Mouse (Mus musculus) forebrain, embryonic 13.5 days (tissue): Measurements from ENCODE around the gene Gm21258. TPM values are rescaled to one million over a fixed set of nuclear protein-coding genes. Genes with fewer than 3 reads are reported as not detected.
"Not testable (repeated sequence)": the region's sequence is repeated elsewhere in the genome, so short reads cannot be mapped to it uniquely, and the experiment has no call there.

ENCODE experiments used
- ATAC-seq: fragments of 200-750 bp; cut with Nextera tagmentation; 2 replicates; pipeline ENCODE4 v1.8.0; 2017
- H3K27ac ChIP-seq: fragments of 300-500 bp; sonication (generic); 2 replicates; pipeline ENCODE4 v1.5.1; 2015; ENCODE audit warnings: inconsistent platforms, mild to moderate bottlenecking, moderate library complexity
- H3K27me3 ChIP-seq: fragments of 300-500 bp; sonication (generic); 2 replicates; pipeline ENCODE4 v1.6.1; 2015; ENCODE audit warnings: mild to moderate bottlenecking, inconsistent platforms
- H3K36me3 ChIP-seq: fragments of 300-500 bp; sonication (generic); 2 replicates; pipeline ENCODE4 v1.6.1; 2015; ENCODE audit warnings: mild to moderate bottlenecking, inconsistent platforms; ENCODE audit not compliant: poor library complexity, severe bottlenecking
- H3K4me1 ChIP-seq: fragments of 300-500 bp; sonication (generic); 2 replicates; pipeline ENCODE4 v1.6.1; 2015; ENCODE audit warnings: inconsistent platforms
- H3K4me2 ChIP-seq: fragments of 300-500 bp; sonication (generic); 2 replicates; pipeline ENCODE4 v1.6.1; 2015; ENCODE audit warnings: inconsistent platforms, mild to moderate bottlenecking, moderate library complexity
- H3K4me3 ChIP-seq: fragments of 300-500 bp; sonication (generic); 2 replicates; pipeline ENCODE4 v1.5.1; 2015; ENCODE audit warnings: mild to moderate bottlenecking, inconsistent platforms
- H3K9ac ChIP-seq: fragments of 300-500 bp; sonication (generic); 2 replicates; pipeline ENCODE4 v1.6.1; 2015; ENCODE audit warnings: mild to moderate bottlenecking, inconsistent platforms
- H3K9me3 ChIP-seq: fragments of 300-500 bp; sonication (generic); replicated peaks from 2 replicates; pipeline ENCODE4 v1.6.1; 2016; ENCODE audit warnings: inconsistent platforms
- WGBS: fragments of 180-500 bp; shearing (Covaris S2); methylation state at CpG from one replicate; pipeline ENCODE4 v1.1.7; 2015; 5-methylcytosine and 5-hydroxymethylcytosine counted together
- polyA plus RNA-seq: library from polyadenylated mRNA; unstranded; fragments of >200 nt; fragmentation: Nextera tagmentation; extraction: Ambion mirVana; gene quantifications from 2 replicates; pipeline ENCODE4 v1.2.1, GENCODE M21; 2015

The Gm21258 gene
- polyA plus RNA-seq, result not detected in 2 replicates

DNA sequence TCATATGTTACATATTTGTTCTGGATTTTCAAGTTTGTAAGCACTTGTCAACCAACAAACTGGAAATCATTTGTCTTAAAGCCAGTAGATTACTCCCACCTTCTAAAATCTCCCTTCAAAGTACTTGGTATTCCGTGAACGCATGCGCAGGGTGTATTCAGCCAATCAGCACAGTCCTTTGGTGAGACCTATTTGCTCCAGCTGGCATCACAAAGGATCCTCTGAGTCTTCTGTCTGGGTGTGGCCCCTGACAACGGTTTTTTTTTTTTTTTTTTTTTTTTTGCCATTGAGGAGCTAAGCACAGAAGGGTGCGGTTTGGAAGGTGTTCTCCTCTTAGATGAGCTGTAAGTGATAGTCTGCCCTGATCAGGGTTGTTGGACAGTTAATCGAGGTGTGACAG lies at the start of gene Gm21258:
Gene Gm21258, plus strand, starts transcription at position 301 of the 400 bp plus-strand sequence.
- not testable (repeated sequence) for H3K4me1 ChIP-seq, H3K9ac ChIP-seq, H3K36me3 ChIP-seq, H3K27me3 ChIP-seq, H3K9me3 ChIP-seq, H3K4me3 ChIP-seq, ATAC-seq, H3K4me2 ChIP-seq, H3K27ac ChIP-seq
- WGBS, result no CpG with 5 or more reads among the region's 6 CpGs
